Mouse (Mus musculus) urinary bladder, postnatal 25 days (tissue): Measurements from ENCODE around the gene Cnot3.
A peak's percentile ranks its signal among the peaks of the same experiment; 100 is the strongest.
"Not testable (repeated sequence)": the region's sequence is repeated elsewhere in the genome, so short reads cannot be mapped to it uniquely, and the experiment has no call there.

Experiments used
- DNase-seq: peaks from one replicate; pipeline ENCODE4 v3.0.0; 2022; ENCODE audit warnings: low spot score

Gene Cnot3

GRCm38 (mm10) chr7:3646641-3647040 is 1.6 kb downstream of the Cnot3 start:
- DNase-seq = no peak

- DNase-seq = no peak
These were observed 11.9 kb downstream of the Cnot3 start for GRCm38 (mm10) chr7:3656966-3657365.

GRCm38 (mm10) chr7:3658578-3658977 is 13.5 kb downstream of the Cnot3 start:
- no peak for DNase-seq

DNA sequence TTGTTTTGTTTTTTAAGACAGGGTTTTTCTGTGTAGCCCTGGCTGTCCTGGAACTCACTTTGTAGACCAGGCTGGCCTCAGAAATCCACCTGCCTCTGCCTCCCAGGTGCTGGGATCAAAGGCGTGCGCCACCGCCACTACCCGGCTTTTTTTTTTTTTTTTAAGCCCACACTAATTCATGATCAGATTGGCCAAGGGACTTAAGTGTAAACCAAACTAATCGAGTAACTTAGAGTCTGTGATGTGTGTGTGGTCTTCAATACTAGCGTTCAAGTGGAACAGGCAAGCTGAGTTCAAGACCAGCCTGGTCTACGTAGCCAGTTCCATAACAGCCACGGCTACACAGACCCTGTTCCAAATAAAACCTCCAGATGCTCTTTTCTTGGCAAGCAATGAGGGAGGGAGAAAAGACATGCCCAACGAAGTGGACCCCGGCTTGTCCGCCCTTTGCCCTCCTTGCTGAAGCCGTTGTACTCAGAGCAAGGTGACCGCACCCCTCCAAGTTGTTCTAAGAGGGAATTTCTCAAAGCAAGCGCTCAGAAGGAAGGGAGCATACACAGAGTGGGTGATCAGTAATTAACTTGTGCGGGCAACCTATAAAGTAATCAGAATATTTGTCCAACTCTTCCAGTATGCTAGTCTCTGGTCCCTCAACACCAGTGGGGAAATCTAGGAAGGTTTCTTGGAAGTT is 19.6 kb downstream of the Cnot3 start:
- no peak for DNase-seq

- peak; percentile 90 for DNase-seq
These were observed 20.4 kb downstream of the Cnot3 start, which contains the start of gene Leng1 for GRCm38 (mm10) chr7:3665215-3666114. Leng1 (minus strand) TSS chr7:3665840.

DNA sequence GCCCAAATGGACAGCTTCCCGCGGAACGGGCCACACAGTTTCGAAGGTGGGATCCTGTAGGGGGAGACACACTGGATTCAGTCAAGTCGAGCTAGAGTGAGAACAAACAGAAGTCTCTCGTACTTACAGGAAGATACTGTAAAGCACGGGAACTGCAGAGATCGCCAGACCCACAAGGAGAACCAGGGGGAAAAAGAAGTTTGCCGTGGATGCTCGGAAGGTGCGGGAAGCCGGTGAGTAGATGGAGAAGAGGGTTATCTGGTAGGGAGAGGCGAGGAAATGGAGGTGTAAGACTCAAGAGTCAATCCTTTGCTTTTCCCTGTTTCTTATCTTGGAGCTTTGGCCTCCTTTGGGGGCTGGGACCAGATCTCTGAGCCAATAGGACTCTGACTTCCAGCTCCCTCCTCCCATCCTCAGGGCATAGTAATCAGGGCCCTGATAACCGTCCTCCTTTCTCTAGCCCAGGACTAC is 21.9 kb downstream of the Cnot3 start:
- no peak for DNase-seq

DNA sequence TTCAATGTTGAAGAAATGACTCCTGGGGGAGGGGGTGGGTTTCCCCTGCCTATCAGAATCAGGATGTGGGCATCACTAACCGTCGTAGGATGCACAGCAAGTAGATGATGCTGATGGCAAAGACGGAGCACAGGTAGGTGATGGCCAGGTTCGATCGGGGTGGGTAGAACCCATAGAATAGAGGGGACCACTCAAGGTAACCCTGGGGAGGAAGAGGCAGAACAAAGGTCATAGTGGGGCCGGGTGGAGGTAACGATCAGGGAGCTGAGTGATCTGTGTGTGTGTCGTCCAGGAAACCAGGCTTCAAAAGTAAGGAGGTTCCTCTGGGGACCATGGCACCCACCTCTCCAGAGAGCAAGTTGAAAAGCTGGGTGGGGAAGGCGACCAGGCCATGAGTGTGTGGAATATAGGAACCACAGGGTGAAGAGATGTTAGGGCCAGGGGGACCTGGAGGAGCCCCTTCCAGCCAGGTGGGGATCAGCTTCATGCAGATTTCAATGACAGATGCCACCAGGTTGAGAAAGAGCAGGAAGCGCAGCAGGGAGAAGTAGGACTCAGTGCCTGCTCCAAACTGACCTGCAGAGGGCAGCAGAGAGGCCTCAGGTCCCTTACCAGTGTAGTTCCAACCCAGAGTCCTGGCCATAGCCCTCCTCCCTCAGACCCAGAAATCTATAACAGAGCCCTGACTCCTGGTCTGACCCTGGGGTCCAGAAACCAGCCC is 29.6 kb downstream of the Cnot3 start:
- peak; percentile 86 for DNase-seq

- DNase-seq = no peak
These were observed 30.1 kb downstream of the Cnot3 start for GRCm38 (mm10) chr7:3675228-3675548.

DNA sequence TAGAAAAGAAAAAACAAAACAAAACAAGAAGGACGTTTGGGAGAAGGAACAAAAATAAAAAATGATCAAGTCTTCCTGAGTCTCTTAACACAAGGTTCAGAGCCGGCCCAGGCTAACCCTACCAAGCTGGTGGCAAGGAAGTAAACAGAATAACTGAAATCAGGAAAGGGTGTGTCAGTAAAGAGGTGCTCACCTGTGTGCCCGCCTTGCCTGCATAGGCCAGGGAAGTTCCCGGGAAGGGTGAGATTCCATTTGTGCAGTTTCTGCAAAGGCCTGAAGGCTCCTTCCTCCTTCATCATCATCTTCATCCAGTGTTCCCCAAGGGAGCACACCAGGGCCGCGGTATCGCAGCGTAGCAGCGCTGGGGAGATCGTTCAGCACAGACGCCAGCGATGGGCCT is 31.3 kb downstream of the Cnot3 start:
- no peak for DNase-seq

GRCm38 (mm10) chr7:3677342-3677741 is 32.3 kb downstream of the Cnot3 start, which contains the start of gene Tmc4:
Tmc4 (minus strand) TSS chr7:3677553.
- DNase-seq = peak; percentile 51

GRCm38 (mm10) chr7:3683908-3684550 is 39.0 kb downstream of the Cnot3 start:
- DNase-seq = no peak

DNA sequence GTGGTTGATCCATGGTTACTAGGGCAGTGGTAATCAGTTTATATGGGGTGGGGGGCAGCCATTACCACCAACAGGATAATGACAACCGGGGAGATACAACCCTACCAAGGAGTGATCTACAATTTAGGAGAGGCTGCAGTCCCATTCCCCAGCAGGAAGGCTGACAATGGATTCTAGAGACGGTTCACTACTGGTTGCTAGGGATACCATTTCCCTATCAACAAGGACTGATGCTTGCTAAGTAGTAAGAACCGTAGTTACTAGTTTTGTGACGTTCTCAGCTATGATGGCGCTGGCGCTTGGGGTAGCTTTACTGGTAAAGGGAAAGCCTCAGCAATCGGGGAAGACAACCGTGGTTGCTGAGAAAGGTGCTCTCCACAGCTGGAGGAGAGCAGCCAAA is 39.6 kb downstream of the Cnot3 start:
- no peak for DNase-seq

GRCm38 (mm10) chr7:3685400-3686187 is 40.5 kb downstream of the Cnot3 start:
- no peak for DNase-seq

GRCm38 (mm10) chr7:3691919-3692318 is 46.9 kb downstream of the Cnot3 start:
- no peak for DNase-seq

- no peak for DNase-seq
These were observed 47.4 kb downstream of the Cnot3 start, which contains the start of gene Tsen34 for GRCm38 (mm10) chr7:3692382-3692986. Tsen34 (plus strand) TSS chr7:3692863.

GRCm38 (mm10) chr7:3692987-3693808 is 48.1 kb downstream of the Cnot3 start, which contains the start of gene Mboat7:
Mboat7 (minus strand) TSS chr7:3693523.
- peak; percentile 89 for DNase-seq

DNA sequence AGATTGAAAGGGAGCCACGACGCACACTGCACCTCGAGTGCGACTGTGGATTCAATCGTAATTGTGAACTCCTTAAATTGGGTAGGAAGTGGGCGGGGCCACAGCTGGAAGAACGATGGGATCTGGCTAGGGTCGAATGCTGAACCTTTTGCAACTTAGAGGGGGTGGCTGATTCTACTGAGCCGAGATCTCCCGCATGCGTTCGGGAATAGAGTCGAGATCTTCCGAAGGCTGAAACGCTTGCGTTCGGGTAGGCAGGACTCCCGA is 48.7 kb downstream of the Cnot3 start:
- DNase-seq = no peak

- peak; percentile 59 for DNase-seq
These were observed 49.2 kb downstream of the Cnot3 start for GRCm38 (mm10) chr7:3694076-3694948.

DNA sequence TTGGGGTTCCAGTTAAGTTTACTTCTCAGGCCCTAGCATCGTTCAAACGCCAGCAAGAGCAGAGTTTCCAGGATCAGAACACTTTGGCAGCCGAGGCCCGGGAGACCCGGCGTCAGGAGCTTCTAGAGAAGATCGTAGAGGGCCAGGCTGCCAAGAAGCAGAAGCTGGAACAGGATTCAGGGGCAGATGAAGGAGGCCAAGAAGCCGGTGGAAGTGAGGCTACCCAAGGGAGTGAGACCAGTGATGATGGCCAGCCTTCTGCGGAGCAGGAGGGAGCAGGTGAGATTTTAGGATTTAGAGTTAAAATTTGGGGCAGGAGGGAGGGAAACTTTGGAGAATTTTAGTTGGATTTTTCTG is 49.9 kb downstream of the Cnot3 start:
- DNase-seq = not testable (repeated sequence)
